Mouse (Mus musculus): ENCODE data around the gene Med19. TPM values are rescaled to one million over a fixed set of nuclear protein-coding genes. Genes with fewer than 3 reads are reported as not detected.

Med19 gene
- 14.0 TPM for polyA plus RNA-seq (2017; shearing (Covaris generic))

DNA sequence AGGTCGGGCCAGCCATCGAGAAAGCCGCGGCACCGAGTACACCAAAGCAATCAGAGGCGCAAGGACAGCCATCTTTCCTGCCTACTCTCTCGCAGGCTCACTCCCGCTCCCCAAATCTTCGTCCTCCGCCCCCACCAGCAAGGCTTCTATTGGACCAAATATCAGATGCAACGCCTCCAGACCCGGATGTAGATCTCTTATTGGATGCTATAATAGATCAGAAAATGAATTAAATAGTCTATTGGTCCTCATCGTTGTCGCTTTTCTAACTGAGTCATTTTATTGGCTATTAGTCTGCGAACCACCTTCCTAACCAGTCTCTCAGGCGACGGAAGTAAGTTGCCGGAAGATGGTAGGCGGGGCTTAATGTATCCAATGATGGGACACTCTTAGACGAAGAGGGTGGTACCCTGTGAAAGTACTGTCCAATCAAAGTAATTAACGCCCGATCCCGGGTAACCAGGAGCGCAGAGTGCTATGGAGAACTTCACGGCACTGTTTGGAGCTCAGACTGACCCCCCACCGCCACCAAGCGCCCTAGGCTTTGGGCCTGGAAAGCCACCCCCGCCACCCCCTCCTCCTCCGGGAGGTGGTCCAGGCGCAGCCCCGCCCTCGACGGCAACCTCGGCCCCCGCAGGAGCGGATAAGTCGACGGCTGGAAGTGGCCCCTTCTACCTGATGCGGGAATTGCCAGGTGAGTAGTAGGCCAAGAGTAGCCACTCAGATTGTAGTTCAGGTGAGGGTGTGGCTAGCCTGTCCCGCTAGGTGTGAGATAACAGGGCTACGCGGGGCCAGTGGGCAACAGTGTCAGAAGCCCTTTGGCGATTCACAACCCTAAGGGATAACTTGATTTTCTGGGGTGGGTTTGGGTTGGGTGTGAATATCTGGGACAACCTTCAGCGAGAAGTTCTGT is at the start of gene Med19, which contains the start of gene Gm28635:
Med19 (plus strand) TSS at position 435 of the 913 bp plus-strand sequence.
Gm28635 (minus strand) TSS at position 74 of the 913 bp plus-strand sequence.

DNA sequence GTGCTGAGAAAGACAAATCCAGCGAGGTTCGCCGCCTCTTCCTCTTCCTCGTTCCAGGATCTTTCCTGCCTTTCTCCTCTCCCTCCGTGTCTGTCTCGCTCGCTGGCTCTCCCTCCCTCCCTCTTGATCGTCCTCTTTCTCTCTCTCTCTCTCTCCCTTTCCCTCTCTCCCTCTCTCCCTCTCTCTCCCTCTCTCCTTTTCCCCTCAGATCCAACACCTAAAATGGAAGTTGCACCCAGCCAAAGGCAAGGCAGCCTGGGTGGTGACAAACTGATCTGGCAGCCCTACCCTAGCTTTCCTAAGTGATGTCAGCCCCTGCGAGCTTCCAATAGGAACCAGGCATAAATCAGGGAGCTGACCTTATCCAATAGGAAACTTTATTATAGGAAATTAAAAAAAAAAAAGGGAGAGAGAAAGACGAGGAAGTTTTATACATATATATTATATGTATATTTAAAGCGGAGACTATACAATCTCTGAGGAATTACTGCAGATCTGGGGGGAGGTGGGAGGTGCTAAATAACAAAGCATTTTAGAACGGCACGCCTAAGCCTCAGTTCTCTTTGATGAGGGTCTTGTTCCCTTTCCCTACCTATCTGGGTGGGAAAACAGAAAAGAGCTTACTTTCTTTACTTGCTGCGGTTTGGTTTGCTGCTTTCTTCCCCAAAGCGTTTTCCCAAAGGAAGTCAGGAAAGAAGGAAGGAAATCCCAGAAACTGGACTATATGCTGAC is 27.6 kb upstream of the Med19 start, which contains the start of gene Ctnnd1:
Ctnnd1 (minus strand) TSS at position 302 of the 732 bp plus-strand sequence.

DNA sequence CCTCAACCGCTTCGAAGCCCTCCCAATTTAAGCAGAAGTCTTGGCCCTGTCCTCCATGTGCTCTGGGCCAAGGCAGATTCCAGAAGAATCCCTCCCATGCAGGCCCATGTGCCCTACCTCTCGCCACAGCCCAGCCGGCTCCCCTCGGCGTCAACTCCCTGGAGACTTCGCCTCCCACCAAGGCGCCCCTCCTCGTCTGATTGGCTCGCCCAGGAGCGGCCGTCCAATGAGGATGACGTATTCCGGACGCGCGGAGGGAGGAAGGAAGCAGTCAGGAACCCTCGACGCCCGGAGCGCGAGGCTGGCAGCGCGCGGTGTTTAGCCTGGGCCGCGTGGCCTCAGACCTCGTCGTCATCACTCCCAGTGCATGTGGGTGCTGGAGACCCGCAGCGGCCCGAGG is 19.4 kb upstream of the Med19 start, which contains the start of gene Btbd18:
Btbd18 (plus strand) TSS at position 274 of the 400 bp plus-strand sequence.

DNA sequence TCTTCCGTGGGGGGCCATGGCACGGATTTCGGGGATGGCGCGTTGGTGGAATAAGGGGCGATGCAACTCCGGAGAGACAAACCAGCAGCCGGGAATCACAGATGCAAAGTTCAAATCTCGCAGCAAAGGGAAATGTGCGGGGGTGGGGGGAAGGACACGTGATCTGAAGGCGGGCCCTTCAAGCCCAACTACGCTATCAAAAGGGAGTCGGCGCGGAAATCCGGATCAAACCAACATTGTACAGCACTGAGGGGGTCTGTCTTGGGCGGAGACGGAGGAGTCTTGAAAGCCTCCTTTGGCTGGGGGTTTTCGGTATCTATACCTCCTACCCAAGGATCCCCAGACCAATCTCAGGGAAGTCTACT is 7.7 kb upstream of the Med19 start, which contains the start of gene Selenoh:
Selenoh (minus strand) TSS at position 202 of the 365 bp plus-strand sequence.

DNA sequence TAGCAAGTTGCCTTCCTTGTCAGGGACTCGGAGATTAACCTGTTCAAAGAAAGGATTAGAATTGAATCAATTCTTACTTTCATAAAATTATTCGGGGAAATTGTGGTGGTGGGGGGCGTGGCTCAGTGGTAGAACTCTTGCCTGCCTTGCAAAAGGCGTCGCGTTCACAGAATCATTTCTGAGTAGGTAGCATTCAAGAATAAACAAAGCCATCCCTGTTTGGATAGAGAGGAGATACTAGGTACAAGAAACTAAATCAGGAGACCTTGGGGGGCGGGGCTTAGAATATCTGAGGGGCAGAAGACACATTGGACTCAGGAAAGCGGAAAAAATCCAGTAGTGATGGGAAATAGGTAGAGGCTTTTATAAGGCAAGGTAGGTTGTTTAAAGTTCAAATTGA is 814 bp downstream of the Med19 start, which contains the start of gene Tmx2:
Tmx2 (minus strand) TSS at position 125 of the 400 bp plus-strand sequence.

DNA sequence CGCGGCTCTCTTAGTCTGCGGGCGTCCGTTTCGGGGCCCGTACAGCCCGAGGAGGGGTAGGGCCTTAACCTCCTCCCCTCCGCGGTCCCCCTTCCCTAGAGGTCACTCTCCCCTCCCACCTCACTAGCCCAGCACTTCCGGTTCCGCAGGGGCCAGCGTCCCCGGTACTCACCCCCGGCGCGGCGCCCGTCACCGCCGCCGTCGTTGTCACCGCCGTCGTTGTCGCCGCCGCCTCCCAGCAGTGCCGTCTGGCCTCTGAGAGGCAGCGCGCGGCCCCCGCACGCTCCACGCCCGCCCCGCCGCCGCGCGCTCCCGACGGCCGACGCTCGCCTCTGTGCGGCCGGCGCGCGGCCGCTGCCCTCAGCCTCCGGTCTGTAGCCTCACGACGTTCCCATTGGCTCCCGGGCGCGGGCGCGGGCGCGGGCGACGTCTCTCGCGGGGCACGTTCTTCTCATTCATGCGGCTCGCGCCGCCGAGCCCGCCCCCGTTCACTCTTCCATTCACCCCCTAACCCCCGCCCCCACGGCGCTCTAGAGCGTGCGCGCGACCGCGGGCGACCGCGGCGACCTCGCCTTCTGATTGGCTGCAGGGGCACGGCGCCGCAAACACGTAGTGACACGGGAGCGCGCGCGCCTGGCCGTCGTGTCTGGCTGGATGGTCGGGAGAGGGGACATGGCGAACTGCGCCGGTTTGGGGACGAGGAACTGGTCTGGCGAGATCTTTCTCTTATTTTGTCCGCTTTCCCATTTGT is 36.8 kb downstream of the Med19 start, which contains the start of gene Zdhhc5:
Zdhhc5 (minus strand) TSS at position 370 of the 751 bp plus-strand sequence.

DNA sequence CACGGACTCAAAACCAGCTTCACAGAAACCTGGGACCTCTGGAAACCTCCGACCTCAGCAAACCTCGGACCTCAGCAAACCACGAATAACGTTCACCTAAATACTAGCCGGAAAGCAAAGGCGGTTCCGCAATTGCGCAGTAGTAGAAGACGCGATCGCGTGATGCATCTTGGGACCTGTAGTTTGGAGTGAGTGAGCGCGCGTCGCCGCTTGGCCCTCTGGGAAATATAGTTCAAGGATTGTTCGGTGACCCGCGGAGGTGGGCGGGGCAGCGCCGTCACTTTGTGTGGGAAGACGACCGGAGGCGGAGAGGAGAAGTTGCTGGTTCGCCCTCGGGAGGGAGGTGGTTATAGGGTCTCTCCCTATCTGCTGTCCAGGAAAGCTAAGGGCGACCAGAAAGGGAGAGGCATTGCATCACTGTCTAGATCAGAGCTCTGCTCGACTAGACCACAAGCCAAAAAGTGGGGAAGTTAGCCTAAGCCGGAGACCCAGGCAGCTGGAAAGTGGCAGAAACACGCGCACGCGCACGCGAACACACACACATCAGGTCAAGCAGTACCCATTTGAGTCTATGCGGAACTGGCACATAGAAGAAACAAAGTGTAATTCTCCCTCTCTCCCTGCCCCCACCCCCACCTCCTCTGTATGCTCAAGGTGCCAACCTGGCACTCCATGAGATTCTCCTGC is 49.1 kb downstream of the Med19 start, which contains the start of gene Clp1:
Clp1 (minus strand) TSS at position 179 of the 687 bp plus-strand sequence.

DNA sequence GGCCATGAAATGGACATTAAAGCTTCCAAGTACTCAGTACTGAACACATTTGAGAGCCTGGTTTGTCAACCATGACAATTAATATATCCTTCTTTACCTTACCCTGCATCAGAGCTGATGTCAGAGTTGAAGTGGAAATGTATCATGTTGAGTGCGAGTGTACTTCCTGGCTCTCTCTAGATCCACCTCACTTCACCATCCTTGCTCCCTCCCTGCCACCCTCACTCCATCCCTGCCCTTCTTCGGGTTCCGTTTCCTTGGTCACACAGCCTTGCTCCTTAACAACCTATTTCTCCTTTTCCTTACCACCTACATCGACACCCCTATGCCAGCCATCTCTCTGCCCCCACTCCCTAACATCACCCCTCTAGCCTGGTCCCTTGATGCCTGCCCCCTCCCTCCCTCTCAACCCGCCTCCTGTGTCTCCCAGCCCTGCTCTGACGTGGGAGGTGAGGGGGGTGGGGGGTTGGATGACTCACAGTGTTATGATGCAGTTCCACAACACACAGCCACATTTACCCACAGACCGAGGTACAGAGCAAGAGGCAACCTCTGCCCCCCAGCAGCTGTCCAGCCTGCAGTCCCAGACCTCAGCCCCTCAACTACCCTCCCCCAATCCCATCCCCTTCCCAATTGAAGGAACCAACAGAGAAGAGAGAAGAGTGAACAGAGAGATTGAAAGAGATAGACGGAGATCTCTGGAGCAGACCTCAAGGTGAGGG is 55.5 kb downstream of the Med19 start, which contains the start of gene Ypel4:
Ypel4 (plus strand) TSS at position 480 of the 722 bp plus-strand sequence.

Other genes with a start within 250 kb of the Med19 start
- gene Tfpi, start 201.6 kb upstream of the Med19 start, polyA plus RNA-seq (2017; shearing (Covaris generic)): 2.6 TPM
- gene Ctnnd1, start 27.6 kb upstream of the Med19 start, polyA plus RNA-seq (2017; shearing (Covaris generic)): not detected
- gene Btbd18, start 19.3 kb upstream of the Med19 start, polyA plus RNA-seq (2017; shearing (Covaris generic)): not detected
- 49.2 TPM for gene Selenoh, start 7.6 kb upstream of the Med19 start, polyA plus RNA-seq (2017; shearing (Covaris generic))
- not detected for gene Gm28635, start 361 bp upstream of the Med19 start, polyA plus RNA-seq (2017; shearing (Covaris generic))
- gene Tmx2, start 738 bp downstream of the Med19 start, polyA plus RNA-seq (2017; shearing (Covaris generic)): 54.1 TPM
- gene Zdhhc5, start 36.8 kb downstream of the Med19 start, polyA plus RNA-seq (2017; shearing (Covaris generic)): 54.3 TPM
- 93.8 TPM for gene Clp1, start 48.9 kb downstream of the Med19 start, polyA plus RNA-seq (2017; shearing (Covaris generic))
- 0.99 TPM for gene Ypel4, start 55.7 kb downstream of the Med19 start, polyA plus RNA-seq (2017; shearing (Covaris generic))
- not detected for gene Gm19426, start 65.3 kb downstream of the Med19 start, polyA plus RNA-seq (2017; shearing (Covaris generic))
- gene Serping1, start 97.0 kb downstream of the Med19 start, polyA plus RNA-seq (2017; shearing (Covaris generic)): 0.45 TPM
- gene Ube2l6, start 120.4 kb downstream of the Med19 start, polyA plus RNA-seq (2017; shearing (Covaris generic)): 6.1 TPM
- gene Smtnl1, start 144.2 kb downstream of the Med19 start, polyA plus RNA-seq (2017; shearing (Covaris generic)): not detected
- 14.3 TPM for gene Timm10, start 148.6 kb downstream of the Med19 start, polyA plus RNA-seq (2017; shearing (Covaris generic))
- gene Slc43a1, start 160.4 kb downstream of the Med19 start, polyA plus RNA-seq (2017; shearing (Covaris generic)): 19.3 TPM
- not detected for gene Rtn4rl2, start 208.3 kb downstream of the Med19 start, polyA plus RNA-seq (2017; shearing (Covaris generic))